Mouse (Mus musculus) erythroid progenitor cell, adult 5-6 weeks (primary cell): ENCODE results near the gene Ttc39b. TPM values are rescaled to one million over a fixed set of nuclear protein-coding genes. Genes with fewer than 3 reads are reported as not detected.

ENCODE experiments used
- ATAC-seq: replicated peaks from 2 replicates; pipeline ENCODE4 v1.8.0; 2016; ENCODE audit warnings: moderate number of reproducible peaks, mild to moderate bottlenecking, moderate TSS enrichment, inconsistent platforms; ENCODE audit not compliant: poor library complexity, low FRiP score, severe bottlenecking
- total RNA-seq, 2 experiments: library from RNA; stranded (forward) in 1 of 2; stranded (reverse) in 1 of 2; fragments of 150-400 nt in 1 of 2; fragments of 186-747, 209-891 nt in 1 of 2; gene quantifications; 2 replicates each; pipeline versions ENCODE4 v1.2.3 to v1.2.4; 2015 to 2017; ENCODE audit warnings: low replicate concordance in 2 of 2

The Ttc39b gene
- total RNA-seq, 2 experiments from 2014 or later, result 0.84 to 1.4 TPM

GRCm38 (mm10) chr4:83210437-83210836 is 113.6 kb downstream of the Ttc39b start:
- ATAC-seq, result no peak

- no peak for ATAC-seq
Observed at GRCm38 (mm10) chr4:83206803-83207586, 117.1 kb downstream of the Ttc39b start.

- ATAC-seq, result no peak
Observed at GRCm38 (mm10) chr4:83206416-83206802, 117.6 kb downstream of the Ttc39b start.

- ATAC-seq, result no peak
Observed at GRCm38 (mm10) chr4:83199391-83199790, 124.7 kb downstream of the Ttc39b start.

- no peak for ATAC-seq
Observed at GRCm38 (mm10) chr4:83198123-83198522, 125.9 kb downstream of the Ttc39b start.

GRCm38 (mm10) chr4:83189736-83190135 is 134.3 kb downstream of the Ttc39b start:
- ATAC-seq, result no peak

- no peak for ATAC-seq
Observed at GRCm38 (mm10) chr4:83187324-83187723, 136.7 kb downstream of the Ttc39b start.

- ATAC-seq, result no peak
Observed at GRCm38 (mm10) chr4:83186448-83186847, 137.6 kb downstream of the Ttc39b start.

- ATAC-seq, result no peak
Observed at GRCm38 (mm10) chr4:83183288-83183930, 140.6 kb downstream of the Ttc39b start.

- ATAC-seq, result no peak
Observed at GRCm38 (mm10) chr4:83182178-83183068, 141.6 kb downstream of the Ttc39b start.

- ATAC-seq, result no peak
Observed at GRCm38 (mm10) chr4:83177471-83177870, 146.6 kb downstream of the Ttc39b start.

- no peak for ATAC-seq
Observed at GRCm38 (mm10) chr4:83174946-83175345, 149.1 kb downstream of the Ttc39b start.

GRCm38 (mm10) chr4:83172278-83172677 is 151.8 kb downstream of the Ttc39b start:
- ATAC-seq, result no peak

- no peak for ATAC-seq
Observed at GRCm38 (mm10) chr4:83170741-83171140, 153.3 kb downstream of the Ttc39b start.

Other genes starting within 250 kb of the Ttc39b start
- gene Snapc3, start 93.5 kb upstream of the Ttc39b start, total RNA-seq (2015; ENCODE audit: low replicate concordance), result 17.3 and 52.4 TPM in 2 replicates
- gene Snapc3, start 93.5 kb upstream of the Ttc39b start, total RNA-seq (2017; ENCODE audit: low replicate concordance), result 25.5 and 36.5 TPM in 2 replicates
- 223 and 246 TPM in 2 replicates for gene Psip1, start 162.2 kb upstream of the Ttc39b start, total RNA-seq (2015; ENCODE audit: low replicate concordance)
- 217 and 225 TPM in 2 replicates for gene Psip1, start 162.2 kb upstream of the Ttc39b start, total RNA-seq (2017; ENCODE audit: low replicate concordance)
- 2.5 and 12.6 TPM in 2 replicates for gene Ccdc171, start 201.3 kb upstream of the Ttc39b start, total RNA-seq (2015; ENCODE audit: low replicate concordance)
- 4.9 and 8.0 TPM in 2 replicates for gene Ccdc171, start 201.3 kb upstream of the Ttc39b start, total RNA-seq (2017; ENCODE audit: low replicate concordance)